Mouse (Mus musculus): Measurements from ENCODE around the gene Klhdc2. TPM values are rescaled to one million over a fixed set of nuclear protein-coding genes. Genes with fewer than 3 reads are reported as not detected.

The Klhdc2 gene
- polyA plus RNA-seq, 1 experiment from 2014 or later, result 139 TPM

- WGBS, result 82% methylated on average over 2 of the region's 2 CpGs
- Histone ChIP-seq H3K9me3 (ENCODE audit: low read length) (no peaks in the 10 kb centered on the region), H3K9ac (replicated peaks; ENCODE audit: low read length) (no peak overlapping the region), H3K4me1 (ENCODE audit: insufficient read depth, low read length) (no peaks in the 10 kb centered on the region), H3K36me3 (ENCODE audit: insufficient read depth, low read length) (peaks cover 48% of the 10 kb centered on the region), H3K27ac (ENCODE audit: low read length) (no peak overlapping the region), H3K4me2 (replicated peaks; ENCODE audit: low read depth, low read length) (no peak overlapping the region), H3K27me3 (ENCODE audit: insufficient read depth, low read length) (no peaks in the 10 kb centered on the region), H3K4me3 (ENCODE audit: low read length) (no peak overlapping the region)
- ATAC-seq (ENCODE audit: low FRiP score, low TSS enrichment), result no peak
Observed at GRCm38 (mm10) chr12:69333547-69333946, 37.1 kb downstream of the Klhdc2 start.

- H3K4me2 ChIP-seq (replicated peaks; ENCODE audit: low read depth, low read length), result no peak overlapping the region
- no peaks in the 10 kb centered on the region for H3K4me1 ChIP-seq (ENCODE audit: insufficient read depth, low read length)
- no peaks in the 10 kb centered on the region for H3K27me3 ChIP-seq (ENCODE audit: insufficient read depth, low read length)
- H3K36me3 ChIP-seq (ENCODE audit: insufficient read depth, low read length), result peaks cover 56% of the 10 kb centered on the region
- H3K27ac ChIP-seq (ENCODE audit: low read length), result no peak overlapping the region
- no peak overlapping the region for H3K9ac ChIP-seq (replicated peaks; ENCODE audit: low read length)
- no peaks in the 10 kb centered on the region for H3K9me3 ChIP-seq (ENCODE audit: low read length)
- no peak for ATAC-seq (ENCODE audit: low FRiP score, low TSS enrichment)
- WGBS, result 68% methylated on average over 2 of the region's 2 CpGs
- no peak overlapping the region for H3K4me3 ChIP-seq (ENCODE audit: low read length)
Observed at GRCm38 (mm10) chr12:69349928-69350327, 53.4 kb downstream of the Klhdc2 start.

- H3K27ac ChIP-seq (ENCODE audit: low read length), result no peak overlapping the region
- peaks cover 49% of the 10 kb centered on the region for H3K36me3 ChIP-seq (ENCODE audit: insufficient read depth, low read length)
- no peak overlapping the region for H3K4me2 ChIP-seq (replicated peaks; ENCODE audit: low read depth, low read length)
- H3K4me3 ChIP-seq (ENCODE audit: low read length), result no peak overlapping the region
- WGBS, result 97% methylated on average over 1 of the region's 1 CpGs
- no peaks in the 10 kb centered on the region for H3K27me3 ChIP-seq (ENCODE audit: insufficient read depth, low read length)
- no peaks in the 10 kb centered on the region for H3K9me3 ChIP-seq (ENCODE audit: low read length)
- H3K4me1 ChIP-seq (ENCODE audit: insufficient read depth, low read length), result peaks cover 8% of the 10 kb centered on the region; the same call in 1 of the 2 replicates
- H3K9ac ChIP-seq (replicated peaks; ENCODE audit: low read length), result no peak overlapping the region
- ATAC-seq (ENCODE audit: low FRiP score, low TSS enrichment), result no peak
Observed at GRCm38 (mm10) chr12:69351685-69352084, 55.2 kb downstream of the Klhdc2 start.

- WGBS, result under 1% methylated on average over 44 of the region's 50 CpGs
- peak; percentile 64 for ATAC-seq (ENCODE audit: low FRiP score, low TSS enrichment)
- peak within 1 kb of the TSS; percentile 91 for H3K9ac ChIP-seq (replicated peaks; ENCODE audit: low read length)
Observed at GRCm38 (mm10) chr12:69356546-69357299, 60.2 kb downstream of the Klhdc2 start, which contains the start of gene Nemf. TSS of gene Nemf (minus strand) at chr12:69357165.

GRCm38 (mm10) chr12:69357300-69357646 lies 60.8 kb downstream of the Klhdc2 start:
- Histone ChIP-seq H3K4me1 (ENCODE audit: insufficient read depth, low read length) (peaks cover 14% of the 10 kb centered on the region), H3K27me3 (ENCODE audit: insufficient read depth, low read length) (no peaks in the 10 kb centered on the region), H3K27ac (ENCODE audit: low read length) (peak overlapping the region; percentile 72; the same call in 1 of the 2 replicates), H3K36me3 (ENCODE audit: insufficient read depth, low read length) (peaks cover 22% of the 10 kb centered on the region), H3K4me2 (replicated peaks; ENCODE audit: low read depth, low read length) (peak overlapping the region; percentile 82), H3K9me3 (ENCODE audit: low read length) (no peaks in the 10 kb centered on the region), H3K9ac (replicated peaks; ENCODE audit: low read length) (peak overlapping the region; percentile 91), H3K4me3 (ENCODE audit: low read length) (peak overlapping the region; percentile 83)
- 4% methylated on average over 13 of the region's 13 CpGs for WGBS
- ATAC-seq (ENCODE audit: low FRiP score, low TSS enrichment), result no peak

More at GRCm38 (mm10) chr12:69356546-69357299, 60.2 kb downstream of the Klhdc2 start, which contains the start of gene Nemf:
- Histone ChIP-seq H3K27ac (ENCODE audit: low read length) (peak within 1 kb of the TSS; percentile 72), H3K36me3 (ENCODE audit: insufficient read depth, low read length) (peaks cover 27% of the 10 kb centered on the region), H3K4me1 (ENCODE audit: insufficient read depth, low read length) (peaks cover 8% of the 10 kb centered on the region), H3K9me3 (ENCODE audit: low read length) (no peaks in the 10 kb centered on the region), H3K4me3 (ENCODE audit: low read length) (peak within 1 kb of the TSS; percentile 83), H3K4me2 (replicated peaks; ENCODE audit: low read depth, low read length) (peak within 1 kb of the TSS; percentile 82), H3K27me3 (ENCODE audit: insufficient read depth, low read length) (no peaks in the 10 kb centered on the region)

Other genes starting within 250 kb of the Klhdc2 start
- 1,392 and 1,476 TPM in 2 replicates for gene Rps29, start 137.5 kb upstream of the Klhdc2 start, polyA plus RNA-seq (2015; fragmentation: Nextera tagmentation; extraction: Ambion mirVana)
- gene Lrr1, start 127.9 kb upstream of the Klhdc2 start, polyA plus RNA-seq (2015; fragmentation: Nextera tagmentation; extraction: Ambion mirVana), result 21.1 and 24.1 TPM in 2 replicates
- 471 and 512 TPM in 2 replicates for gene Rpl36al, start 112.6 kb upstream of the Klhdc2 start, polyA plus RNA-seq (2015; fragmentation: Nextera tagmentation; extraction: Ambion mirVana)
- 46.3 and 47.0 TPM in 2 replicates for gene Mgat2, start 112.5 kb upstream of the Klhdc2 start, polyA plus RNA-seq (2015; fragmentation: Nextera tagmentation; extraction: Ambion mirVana)
- 32.6 and 34.2 TPM in 2 replicates for gene Gm49383, start 99.6 kb upstream of the Klhdc2 start, polyA plus RNA-seq (2015; fragmentation: Nextera tagmentation; extraction: Ambion mirVana)
- 8.8 and 10.5 TPM in 2 replicates for gene Dnaaf2, start 98.3 kb upstream of the Klhdc2 start, polyA plus RNA-seq (2015; fragmentation: Nextera tagmentation; extraction: Ambion mirVana)
- gene Gm49384, start 92.4 kb upstream of the Klhdc2 start, polyA plus RNA-seq (2015; fragmentation: Nextera tagmentation; extraction: Ambion mirVana), result 26.8 and 28.7 TPM in 2 replicates
- 26.2 and 26.4 TPM in 2 replicates for gene Pole2, start 68.5 kb upstream of the Klhdc2 start, polyA plus RNA-seq (2015; fragmentation: Nextera tagmentation; extraction: Ambion mirVana)
- gene Klhdc1, start 55.5 kb upstream of the Klhdc2 start, polyA plus RNA-seq (2015; fragmentation: Nextera tagmentation; extraction: Ambion mirVana), result 5.9 and 9.9 TPM in 2 replicates
- 80.3 and 92.7 TPM in 2 replicates for gene Nemf, start 60.5 kb downstream of the Klhdc2 start, polyA plus RNA-seq (2015; fragmentation: Nextera tagmentation; extraction: Ambion mirVana)
- 34.6 and 34.9 TPM in 2 replicates for gene Arf6, start 75.5 kb downstream of the Klhdc2 start, polyA plus RNA-seq (2015; fragmentation: Nextera tagmentation; extraction: Ambion mirVana)
- gene Gm9887, start 75.8 kb downstream of the Klhdc2 start, polyA plus RNA-seq (2015; fragmentation: Nextera tagmentation; extraction: Ambion mirVana), result 1.1 and 1.7 TPM in 2 replicates